Mouse (Mus musculus): ENCODE measurements at regions not wholly inside any gene's neighbourhood (a gene's known extent, or its start where the extent isn't known, plus 50 kb on each side); places are given as distances from the start of the nearest gene placed in this dataset.

- no peak for TF ChIP-seq CTCF (IDR thresholded peaks at IDR 0.05; ENCODE audit: borderline replicate concordance, extremely low read depth, insufficient read depth, insufficient read length)
- no peak for TF ChIP-seq POLR2A (IDR thresholded peaks at IDR 0.05; ENCODE audit: borderline replicate concordance, extremely low read depth, insufficient read depth, insufficient read length, poor library complexity, severe bottlenecking)
Observed at GRCm38 (mm10) chr10:72099156-72099812, 555.4 kb upstream of the Zwint start.

Data from brain, embryonic 14.5 days (tissue).